Mouse (Mus musculus) c-Kit-positive CD71-positive TER-119-positive erythroid progenitor cells, embryonic 14.5 days (primary cell): ENCODE data around the gene Rasgrf2.

ENCODE experiments used
- DNase-seq: peaks from one replicate; pipeline ENCODE4 v3.0.0-alpha.2; 2013; ENCODE audit warnings: low spot score

Rasgrf2 gene

GRCm38 (mm10) chr13:91881837-91882480 lies 249.5 kb downstream of the Rasgrf2 start:
- peak; percentile 26 for DNase-seq

- no peak for DNase-seq
Observed at GRCm38 (mm10) chr13:91880256-91880655, 251.2 kb downstream of the Rasgrf2 start.

DNA sequence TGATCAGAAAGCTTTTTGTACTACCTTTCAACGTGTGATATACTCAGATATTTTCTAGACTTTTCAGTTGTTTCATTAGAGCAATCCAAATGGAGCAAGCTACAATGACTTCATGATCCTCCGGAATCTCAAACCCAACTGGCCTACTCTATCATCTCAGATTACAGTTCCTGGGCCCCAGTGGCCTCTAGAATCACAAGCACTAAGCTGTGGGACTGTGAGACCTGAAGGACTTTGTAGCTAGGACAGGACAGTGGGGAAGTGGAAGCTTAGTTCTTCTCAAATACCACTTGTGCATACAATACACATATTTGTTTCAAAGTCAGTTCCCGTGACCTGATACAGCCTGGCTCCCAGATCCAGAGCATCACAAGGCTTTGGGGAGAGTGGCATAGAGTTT lies 253.5 kb downstream of the Rasgrf2 start:
- DNase-seq, result no peak

DNA sequence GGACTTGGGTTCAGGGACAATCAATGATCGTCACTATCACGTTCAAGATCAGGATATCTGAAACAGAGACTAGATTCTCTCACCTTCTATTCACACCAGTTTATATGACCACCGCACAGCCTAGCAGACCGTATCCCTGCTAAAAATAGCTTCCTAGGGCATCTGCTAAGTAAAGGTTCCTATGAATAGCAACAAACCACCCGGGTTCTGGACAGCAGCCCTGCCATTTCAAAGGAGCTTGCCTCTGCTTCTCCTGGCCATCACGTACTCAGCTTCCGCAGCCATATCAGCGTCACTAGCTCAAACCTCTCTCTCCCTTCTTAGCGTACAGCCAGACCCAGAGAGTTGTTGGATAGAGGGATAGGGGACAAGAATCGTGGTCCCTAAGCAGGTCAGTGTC lies 254.1 kb downstream of the Rasgrf2 start:
- no peak for DNase-seq

DNA sequence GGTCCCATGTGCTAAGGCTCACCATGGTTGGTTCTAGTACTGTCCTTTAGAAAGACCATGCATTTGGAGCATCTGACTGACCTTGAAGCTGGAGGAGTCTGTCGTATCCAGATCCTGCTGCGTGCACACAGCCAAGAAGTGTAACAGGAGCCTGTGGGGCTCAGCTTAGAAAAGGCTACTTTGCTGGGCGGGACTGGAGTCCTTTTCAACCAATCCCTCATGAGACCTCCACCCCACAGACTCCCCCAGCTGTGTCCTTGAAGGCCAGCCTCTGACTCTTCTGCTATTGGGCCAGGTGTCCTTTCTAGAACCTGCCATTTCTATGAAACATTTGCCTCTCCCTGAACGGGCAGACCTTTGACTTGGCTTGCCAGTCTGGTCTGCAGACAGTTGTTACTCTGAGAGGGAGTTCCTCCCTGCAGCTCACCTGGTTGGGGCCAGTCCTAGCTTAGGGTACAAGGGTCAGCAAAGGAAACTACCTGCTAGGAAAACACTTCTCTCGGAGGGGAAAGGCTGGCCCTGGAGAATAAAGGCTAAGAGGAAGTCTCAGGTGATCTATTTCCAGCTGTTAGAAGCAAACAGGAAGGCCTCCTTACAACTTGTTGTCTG lies 254.6 kb downstream of the Rasgrf2 start, which contains the start of gene Ckmt2:
Gene Ckmt2, minus strand, starts transcription at position 145 of the 609 bp plus-strand sequence.
- DNase-seq, result no peak

DNA sequence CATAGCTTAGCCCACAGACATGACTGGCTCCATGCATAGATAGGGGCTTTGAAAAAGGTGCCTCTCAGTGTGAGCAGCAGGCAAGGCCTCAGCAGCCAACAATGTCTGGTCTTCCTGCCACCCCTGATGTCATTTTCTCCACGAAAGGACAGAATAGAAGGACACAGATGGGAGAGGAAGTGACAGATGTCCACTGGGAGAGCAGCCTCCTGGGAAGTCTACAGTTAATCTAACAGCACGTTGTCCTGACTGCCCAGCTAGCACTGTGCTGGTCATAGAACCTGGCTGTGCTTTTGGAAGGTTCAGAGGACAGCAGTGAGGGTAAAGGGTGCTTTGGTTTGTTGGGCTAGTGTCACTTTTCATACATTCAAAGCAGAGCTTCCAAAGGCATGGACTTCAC lies 255.9 kb downstream of the Rasgrf2 start:
- no peak for DNase-seq

- DNase-seq, result no peak
Observed at GRCm38 (mm10) chr13:91874565-91874964, 256.9 kb downstream of the Rasgrf2 start.

DNA sequence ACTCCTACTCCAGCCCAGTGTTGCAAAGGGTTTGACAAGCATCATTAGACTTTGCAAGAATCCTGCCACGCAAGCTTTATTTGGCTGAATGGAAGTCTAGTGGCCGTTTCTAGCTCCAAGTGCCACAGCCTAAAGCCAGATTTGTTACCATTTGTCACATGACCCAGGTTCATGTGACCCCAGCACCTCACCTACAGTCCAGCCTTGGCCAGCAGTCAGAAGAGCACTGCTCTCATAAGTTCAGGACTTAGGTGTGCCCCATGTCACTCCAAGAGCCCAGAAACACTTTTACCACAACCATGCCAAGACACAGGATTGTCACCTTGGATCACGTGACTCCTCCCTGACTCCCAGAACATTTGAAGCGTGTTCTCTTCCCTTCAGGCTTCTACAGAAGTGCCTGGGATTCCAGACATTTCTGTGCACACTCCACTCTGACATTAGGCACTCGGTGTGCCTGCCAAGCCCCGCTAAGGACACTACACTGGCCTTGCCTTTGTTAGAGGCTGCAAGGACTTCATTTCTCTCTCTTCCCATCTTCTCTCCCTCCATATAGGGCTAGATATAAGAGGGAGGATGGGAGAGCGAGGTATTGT lies 257.6 kb downstream of the Rasgrf2 start:
- DNase-seq, result no peak

- DNase-seq, result no peak
Observed at GRCm38 (mm10) chr13:91868577-91868976, 262.9 kb downstream of the Rasgrf2 start.

GRCm38 (mm10) chr13:91858835-91859234 lies 272.6 kb downstream of the Rasgrf2 start:
- DNase-seq, result no peak

DNA sequence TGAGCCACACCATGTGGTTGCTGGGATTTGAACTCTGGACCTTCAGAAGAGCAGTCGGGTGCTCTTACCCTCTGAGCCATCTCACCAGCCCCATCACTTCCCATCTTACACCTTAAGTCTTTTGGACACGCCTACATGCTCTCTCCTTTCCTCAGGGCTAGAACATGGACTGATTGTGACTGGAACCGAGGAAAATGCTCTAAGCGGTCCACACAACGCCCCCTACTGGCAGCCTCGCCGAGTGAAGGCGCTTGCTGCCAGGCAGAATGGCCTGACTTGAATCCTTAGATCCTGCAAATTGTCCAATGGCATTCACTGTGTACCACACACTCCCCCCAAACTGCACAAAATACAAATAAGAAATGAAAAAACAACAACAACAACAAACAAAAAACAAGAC lies 274.0 kb downstream of the Rasgrf2 start:
- DNase-seq, result no peak

DNA sequence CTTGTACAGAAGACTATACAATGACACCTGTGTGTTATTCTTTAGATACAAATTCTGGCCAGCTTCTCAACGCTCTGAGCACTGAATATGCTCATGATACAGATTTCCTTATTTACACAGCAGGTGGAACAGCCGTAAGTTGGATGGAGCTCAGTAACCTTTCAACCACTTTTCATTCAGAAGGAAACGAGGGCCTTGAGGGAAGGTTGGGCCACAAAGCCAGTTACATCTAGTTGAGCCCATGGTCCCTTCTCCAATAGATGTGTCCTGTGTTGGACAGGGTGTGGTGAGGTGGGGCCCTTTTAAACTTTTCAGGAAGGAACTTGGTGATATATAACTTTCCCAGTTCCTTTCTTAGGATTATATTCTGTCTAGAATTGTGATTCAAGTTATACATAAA lies 277.0 kb downstream of the Rasgrf2 start:
- DNase-seq, result no peak
